Mouse (Mus musculus): ENCODE measurements at regions not wholly inside any gene's neighbourhood (a gene's known extent, or its start where the extent isn't known, plus 50 kb on each side); places are given as distances from the start of the nearest gene placed in this dataset.

DNA sequence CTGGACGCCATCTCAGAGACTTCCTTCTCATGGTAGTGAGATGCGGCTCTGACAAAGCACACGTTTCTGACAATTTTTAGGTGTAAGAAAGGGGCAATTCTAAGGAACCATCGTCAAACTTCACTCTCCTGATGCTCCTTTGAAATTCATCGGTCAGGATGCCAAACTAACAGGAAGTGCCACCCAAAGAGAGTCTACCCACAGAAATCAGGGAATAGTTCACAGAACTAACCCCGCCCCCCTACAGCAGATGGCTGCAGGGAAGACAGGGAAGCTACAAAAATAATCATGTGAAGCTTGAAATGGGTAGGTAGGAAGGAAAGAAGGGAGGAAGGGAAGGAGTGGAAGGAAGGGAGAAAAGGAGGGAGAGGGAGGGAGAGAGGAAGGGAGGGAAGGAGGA lies 240.1 kb upstream of the Eif4g2 start:
- TF ChIP-seq CTCF (IDR thresholded peaks at IDR 0.05; ENCODE audit: insufficient read depth, low read depth, low read length) (no peak), POLR2A (IDR thresholded peaks at IDR 0.05; ENCODE audit: insufficient read depth, low read depth, low read length) (no peak)
